Mouse (Mus musculus) olfactory bulb, adult 2 months (tissue): ENCODE measurements at regions not wholly inside any gene's neighbourhood (a gene's known extent, or its start where the extent isn't known, plus 50 kb on each side); places are given as distances from the start of the nearest gene placed in this dataset.
"Not testable (repeated sequence)": the region's sequence is repeated elsewhere in the genome, so short reads cannot be mapped to it uniquely, and the experiment has no call there.

Experiments used
- H3K27ac ChIP-seq: fragments of 200-500 bp; 2 replicates; pipeline ENCODE4 v1.5.1; 2012; ENCODE audit warnings: low read depth, low read length; ENCODE audit not compliant: insufficient read depth
- H3K4me1 ChIP-seq: fragments of 200-500 bp; 2 replicates; pipeline ENCODE4 v1.6.1; 2012; ENCODE audit warnings: low read length; ENCODE audit not compliant: control insufficient read depth, insufficient read depth
- H3K4me3 ChIP-seq: fragments of 200-500 bp; 2 replicates; pipeline ENCODE4 v1.5.1; 2012; ENCODE audit warnings: mild to moderate bottlenecking, low read depth, low read length, moderate library complexity; ENCODE audit not compliant: insufficient read depth
- CTCF ChIP-seq: fragments of 200-500 bp; IDR thresholded peaks from 2 replicates; pipeline ENCODE4 v1.5.1; 2012; ENCODE audit warnings: low read depth, mild to moderate bottlenecking, low read length, moderate library complexity; ENCODE audit not compliant: insufficient read depth
- POLR2A ChIP-seq: fragments of 200-500 bp; IDR thresholded peaks from 2 replicates; pipeline ENCODE4 v1.6.1; 2012; ENCODE audit warnings: mild to moderate bottlenecking, low read depth, low read length, moderate library complexity; ENCODE audit not compliant: insufficient read depth
- WGBS: fragments of 180-500 bp; shearing (Covaris S2); methylation state at CpG from one replicate; pipeline ENCODE4 v1.1.7; 2018; 5-methylcytosine and 5-hydroxymethylcytosine counted together

- no peak overlapping the region for H3K4me3 ChIP-seq
- H3K27ac ChIP-seq, result no peak overlapping the region
- no peak for TF ChIP-seq CTCF
- TF ChIP-seq POLR2A, result no peak
- peaks cover 10% of the 10 kb centered on the region for H3K4me1 ChIP-seq
- 88% methylated on average over 1 of the region's 1 CpGs for WGBS
Observed at GRCm38 (mm10) chr6:84317026-84317425, 276.7 kb downstream of the Cyp26b1 start.

- Histone ChIP-seq H3K27ac (no peak overlapping the region), H3K4me3 (no peak overlapping the region), H3K4me1 (peaks cover 10% of the 10 kb centered on the region)
- no peak for TF ChIP-seq CTCF
- no peak for TF ChIP-seq POLR2A
- WGBS, result 91% methylated on average over 8 of the region's 8 CpGs
Observed at GRCm38 (mm10) chr6:84315175-84315912, 278.4 kb downstream of the Cyp26b1 start.

- Histone ChIP-seq H3K27ac (no peak overlapping the region), H3K4me1 (peaks cover 8% of the 10 kb centered on the region), H3K4me3 (no peak overlapping the region)
- TF ChIP-seq CTCF, result no peak
- TF ChIP-seq POLR2A, result no peak
- 20% methylated on average over 4 of the region's 4 CpGs for WGBS
Observed at GRCm38 (mm10) chr6:84313797-84314196, 279.9 kb downstream of the Cyp26b1 start.

DNA sequence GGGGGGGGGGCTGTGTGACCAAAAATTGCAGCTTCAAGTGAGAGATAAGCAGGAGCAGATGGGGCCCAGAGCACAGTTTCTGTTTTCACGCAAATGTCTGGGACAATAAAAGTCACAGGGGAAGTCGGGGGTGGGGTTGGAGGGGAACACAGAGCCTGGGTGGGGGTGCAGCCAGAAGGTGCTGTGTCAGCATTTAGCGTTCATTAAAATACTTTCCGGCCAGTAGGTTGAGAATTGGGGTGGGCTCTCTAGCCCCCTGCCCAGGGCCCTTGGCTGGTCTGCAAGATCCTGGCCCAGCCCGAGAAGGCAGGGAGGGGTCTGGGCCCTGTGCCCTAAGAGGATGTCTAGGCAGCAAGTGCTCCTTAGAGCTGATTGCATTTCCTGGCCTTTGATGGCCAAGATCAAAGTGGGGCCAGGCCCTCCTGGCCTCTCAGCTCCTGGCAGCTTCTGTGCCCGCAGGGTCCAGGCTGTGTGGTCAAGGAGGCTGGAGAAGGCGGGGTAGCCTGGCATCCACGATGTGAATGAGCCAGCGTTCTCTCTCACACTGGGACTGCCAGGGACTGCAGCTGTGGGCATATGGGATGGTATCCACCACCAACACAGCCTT lies 283.0 kb downstream of the Cyp26b1 start:
- H3K4me1 ChIP-seq, result peaks cover 5% of the 10 kb centered on the region
- no peak overlapping the region for H3K27ac ChIP-seq
- WGBS, result 66% methylated on average over 9 of the region's 9 CpGs
- TF ChIP-seq POLR2A (no peak), CTCF (no peak)
- no peak overlapping the region for H3K4me3 ChIP-seq

- Histone ChIP-seq H3K4me1 (no peaks in the 10 kb centered on the region), H3K4me3 (no peak overlapping the region), H3K27ac (no peak overlapping the region)
- no peak for TF ChIP-seq CTCF
- 96% methylated on average over 3 of the region's 3 CpGs for WGBS
Observed at GRCm38 (mm10) chr6:84307556-84307955, 286.2 kb downstream of the Cyp26b1 start.

DNA sequence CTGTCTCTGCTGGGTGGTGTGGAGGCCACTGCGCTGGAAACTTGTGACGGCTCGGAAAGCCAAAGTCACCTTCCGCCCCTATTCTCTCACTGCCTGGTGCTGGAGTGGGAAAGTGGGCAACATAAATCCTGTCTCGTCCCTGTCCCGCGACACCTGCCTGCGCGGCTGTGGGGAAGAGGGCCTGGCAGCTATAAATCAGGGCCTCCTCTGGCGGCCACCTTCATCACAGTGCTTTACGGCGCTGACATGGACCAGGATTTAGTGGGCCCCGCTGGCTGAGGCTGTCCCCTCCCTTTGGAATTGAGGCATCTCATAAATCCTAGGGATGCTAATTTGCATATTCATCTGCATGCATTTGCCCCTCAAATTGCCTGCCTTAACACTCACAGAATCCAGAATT lies 287.1 kb downstream of the Cyp26b1 start:
- TF ChIP-seq CTCF (no peak), POLR2A (no peak)
- Histone ChIP-seq H3K4me3 (no peak overlapping the region), H3K4me1 (no peaks in the 10 kb centered on the region), H3K27ac (no peak overlapping the region)
- WGBS, result 98% methylated on average over 13 of the region's 13 CpGs

DNA sequence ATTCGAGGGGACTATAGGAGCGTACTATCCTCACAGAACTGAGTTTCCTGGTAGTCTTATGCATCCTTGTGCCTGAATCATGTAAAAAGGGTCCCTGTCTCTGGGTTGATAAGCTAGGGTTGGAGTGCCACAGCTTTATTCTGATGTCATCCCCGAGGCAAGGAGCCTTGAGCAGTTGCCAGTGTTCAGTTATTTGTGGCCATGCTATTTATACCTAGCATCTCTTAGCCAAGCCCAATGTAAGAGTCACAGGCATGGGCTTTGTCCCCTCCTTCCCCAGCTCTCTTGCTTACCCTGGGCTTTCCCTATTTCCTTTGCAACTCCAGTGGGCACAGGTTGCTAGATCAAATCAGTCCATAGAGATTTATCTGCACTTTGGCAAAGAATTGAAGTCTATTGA lies 288.6 kb downstream of the Cyp26b1 start:
- WGBS, result 62% methylated on average over 3 of the region's 3 CpGs
- Histone ChIP-seq H3K4me1 (no peaks in the 10 kb centered on the region), H3K27ac (no peak overlapping the region), H3K4me3 (no peak overlapping the region)
- TF ChIP-seq POLR2A (no peak), CTCF (no peak)

DNA sequence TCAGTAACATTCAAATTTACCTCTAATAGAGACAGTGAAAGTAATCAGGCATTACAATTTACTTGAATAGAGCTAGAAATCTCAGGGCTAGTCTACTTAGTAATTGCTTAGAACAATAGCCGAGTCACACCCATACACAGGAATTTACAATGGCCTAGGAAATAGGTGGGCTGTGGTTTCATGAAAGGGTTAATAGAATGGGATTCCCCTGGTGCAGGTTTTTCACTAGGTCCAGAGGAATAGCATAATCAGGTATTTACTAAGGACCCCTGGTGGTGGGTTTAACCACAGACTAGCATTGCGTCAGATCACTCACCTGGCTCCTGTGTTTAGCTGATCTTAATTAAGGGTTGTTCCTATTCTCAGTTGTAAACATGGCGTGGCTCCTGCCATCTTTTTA lies 290.8 kb downstream of the Cyp26b1 start:
- H3K27ac ChIP-seq, H3K4me3 ChIP-seq, H3K4me1 ChIP-seq: not testable (repeated sequence)
- WGBS, result 82% methylated on average over 3 of the region's 3 CpGs

DNA sequence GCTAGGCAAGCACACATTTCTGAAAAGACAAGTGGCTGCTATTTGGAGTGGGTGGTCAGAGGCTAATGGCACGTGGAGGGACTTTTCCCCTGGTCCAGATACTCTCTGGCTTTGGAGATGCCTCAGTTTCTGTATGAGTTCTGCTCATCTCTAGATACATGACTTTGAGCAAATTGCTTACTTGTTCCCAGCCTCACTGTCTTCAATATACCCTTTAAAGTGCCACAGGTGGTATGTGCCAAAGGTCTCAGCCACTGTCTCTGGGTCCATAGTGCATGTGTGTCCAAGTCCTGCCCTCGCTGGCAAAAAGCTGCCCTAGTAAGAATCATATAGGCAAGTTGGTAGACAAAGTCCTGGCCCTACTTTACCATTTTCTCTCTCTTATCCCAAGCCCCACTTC lies 291.5 kb downstream of the Dysf start:
- Histone ChIP-seq H3K4me3 (no peak overlapping the region), H3K4me1 (no peaks in the 10 kb centered on the region), H3K27ac (no peak overlapping the region)
- WGBS, result 87% methylated on average over 2 of the region's 2 CpGs
- TF ChIP-seq CTCF, result no peak
- TF ChIP-seq POLR2A, result no peak
